Mouse (Mus musculus): ENCODE results near the gene Ankrd27.

Ankrd27 gene

GRCm38 (mm10) chr7:35584068-35584785 is 1.8 kb upstream of the Ankrd27 start:
- DNase-seq (ENCODE audit: low spot score) = no peak

DNA sequence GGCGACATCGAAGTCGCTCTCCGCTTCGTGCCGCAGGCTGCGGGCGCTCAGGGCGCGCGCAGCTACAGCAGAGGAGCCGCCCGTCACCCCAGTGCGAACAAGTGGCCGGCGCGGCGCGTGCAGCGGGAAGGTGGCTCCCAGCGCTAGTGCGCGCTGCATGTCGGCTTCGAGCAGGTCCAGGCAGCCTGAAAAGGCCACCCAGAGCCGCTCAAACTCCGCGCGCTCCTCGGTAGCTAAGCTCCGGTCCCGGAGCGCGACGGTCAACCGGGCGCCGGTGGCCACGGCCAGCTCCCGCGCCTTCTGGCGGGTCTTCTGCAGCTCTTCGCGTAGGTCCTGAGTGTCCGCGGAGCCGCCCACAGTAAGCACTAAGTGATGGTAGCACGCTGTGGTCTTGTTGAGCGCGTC is 1.3 kb upstream of the Ankrd27 start:
- peak; percentile 60 for DNase-seq (ENCODE audit: low spot score)

GRCm38 (mm10) chr7:35585191-35586054 is 621 bp upstream of the Ankrd27 start, which contains the start of gene Rgs9bp:
Gene Rgs9bp (minus strand): TSS chr7:35585582.
- peak; percentile 61 for DNase-seq (ENCODE audit: low spot score)

- no peak for DNase-seq (ENCODE audit: low spot score)
Observed at GRCm38 (mm10) chr7:35586906-35587445, 932 bp downstream of the Ankrd27 start.

- no peak for DNase-seq (ENCODE audit: low spot score)
Observed at GRCm38 (mm10) chr7:35587728-35588127, 1.7 kb downstream of the Ankrd27 start.

- DNase-seq (ENCODE audit: low spot score) = no peak
Observed at GRCm38 (mm10) chr7:35588680-35589428, 2.8 kb downstream of the Ankrd27 start.

DNA sequence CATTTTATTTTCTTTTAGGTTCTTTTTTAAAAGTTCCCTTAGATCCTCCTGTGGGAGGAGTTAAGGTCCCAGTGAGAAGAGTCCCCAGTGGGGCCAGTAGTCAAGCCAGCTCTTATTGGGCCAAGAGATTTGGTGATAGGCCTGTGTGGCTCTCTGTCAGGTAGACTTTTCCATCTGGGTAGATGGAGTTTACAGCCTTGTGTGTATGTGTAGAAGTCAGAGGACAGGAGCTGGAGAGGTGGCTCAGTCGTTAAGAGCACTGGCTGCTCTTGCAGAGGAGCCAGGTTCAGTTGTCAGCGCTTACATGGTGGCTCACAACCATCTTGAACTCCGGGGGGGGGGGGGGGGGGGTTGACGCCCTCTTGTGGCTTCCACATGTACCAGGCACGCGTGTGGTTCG is 3.4 kb downstream of the Ankrd27 start:
- no peak for DNase-seq (ENCODE audit: low spot score)

- DNase-seq (ENCODE audit: low spot score) = no peak
Observed at GRCm38 (mm10) chr7:35590731-35591191, 4.7 kb downstream of the Ankrd27 start.

DNA sequence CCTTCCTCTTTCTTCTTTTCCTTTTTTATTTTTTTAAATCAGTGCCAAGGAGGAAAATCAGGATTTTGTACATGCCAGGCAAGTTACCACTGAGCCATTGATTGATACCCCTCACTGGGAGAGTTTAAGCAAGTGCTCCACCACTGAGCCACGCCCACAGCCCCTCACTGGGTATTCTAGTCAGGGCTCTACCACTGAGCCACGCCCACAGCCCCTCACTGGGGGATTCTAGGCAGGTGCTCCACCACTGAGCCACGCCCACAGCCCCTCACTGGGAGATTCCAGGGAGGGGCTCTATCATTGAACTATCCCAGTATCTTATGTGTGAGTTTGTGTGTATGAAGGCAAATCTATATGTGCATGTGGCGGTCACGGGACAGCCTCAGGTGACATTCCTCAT is 8.3 kb downstream of the Ankrd27 start:
- DNase-seq (ENCODE audit: low spot score) = no peak

DNA sequence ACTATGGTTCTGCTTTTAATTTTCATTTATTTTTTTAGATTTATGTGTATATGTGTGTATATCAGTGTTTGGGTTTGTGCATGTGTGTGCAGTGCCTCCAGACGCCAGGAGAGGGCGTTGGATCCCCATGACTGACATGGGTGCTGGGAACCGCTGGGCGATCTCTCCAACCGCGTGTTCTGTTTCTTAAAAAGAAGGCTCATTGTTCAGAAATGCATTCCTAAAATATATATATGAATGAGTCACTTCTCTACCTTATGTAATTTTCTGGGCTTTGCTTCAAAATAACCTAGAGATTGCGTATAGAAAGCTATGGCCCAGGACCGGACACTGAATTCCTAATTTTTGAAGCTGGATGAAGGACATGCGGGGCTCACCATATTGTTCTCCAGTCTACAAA is 13.4 kb downstream of the Ankrd27 start:
- DNase-seq (ENCODE audit: low spot score) = no peak

DNA sequence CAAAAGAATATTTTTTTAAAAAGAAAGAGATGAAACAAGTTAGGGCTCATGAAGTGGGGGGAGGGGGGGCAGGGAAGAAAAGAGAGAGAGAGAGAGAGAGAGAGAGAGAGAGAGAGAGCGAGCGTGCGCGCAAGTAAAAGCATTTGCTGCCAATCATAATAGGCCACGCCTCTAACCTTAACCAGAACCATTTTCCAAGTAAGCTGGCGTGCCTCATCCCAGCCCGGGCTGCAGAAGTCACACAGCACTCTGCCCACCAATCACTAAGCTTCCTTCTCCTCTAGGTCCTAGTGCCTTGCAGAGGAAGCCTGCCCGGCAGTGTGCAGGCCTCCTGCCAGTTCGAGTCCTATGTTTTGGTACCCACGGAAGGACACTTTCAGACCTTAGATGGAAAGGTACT is 14.0 kb downstream of the Ankrd27 start:
- DNase-seq (ENCODE audit: low spot score) = no peak

GRCm38 (mm10) chr7:35601106-35601505 is 15.1 kb downstream of the Ankrd27 start:
- DNase-seq (ENCODE audit: low spot score) = no peak

DNA sequence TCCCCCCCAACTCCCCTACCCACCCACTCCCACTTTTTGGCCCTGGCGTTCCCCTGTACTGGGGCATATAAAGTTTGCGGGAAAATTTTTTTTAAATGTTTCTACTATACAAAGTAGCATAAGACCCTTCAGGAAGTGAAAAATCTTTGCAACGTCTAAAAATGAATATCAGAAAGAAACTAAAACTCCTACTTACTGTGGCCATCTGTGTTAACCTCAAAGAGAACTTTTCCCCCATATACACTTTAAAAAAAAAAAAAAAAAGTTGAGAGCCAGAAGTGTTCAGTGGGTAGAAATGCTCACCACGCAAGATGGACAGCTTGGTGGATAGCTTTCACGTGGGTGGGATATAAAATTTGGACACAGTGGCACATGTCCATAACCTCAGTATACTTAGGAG is 16.7 kb downstream of the Ankrd27 start:
- no peak for DNase-seq (ENCODE audit: low spot score)

DNA sequence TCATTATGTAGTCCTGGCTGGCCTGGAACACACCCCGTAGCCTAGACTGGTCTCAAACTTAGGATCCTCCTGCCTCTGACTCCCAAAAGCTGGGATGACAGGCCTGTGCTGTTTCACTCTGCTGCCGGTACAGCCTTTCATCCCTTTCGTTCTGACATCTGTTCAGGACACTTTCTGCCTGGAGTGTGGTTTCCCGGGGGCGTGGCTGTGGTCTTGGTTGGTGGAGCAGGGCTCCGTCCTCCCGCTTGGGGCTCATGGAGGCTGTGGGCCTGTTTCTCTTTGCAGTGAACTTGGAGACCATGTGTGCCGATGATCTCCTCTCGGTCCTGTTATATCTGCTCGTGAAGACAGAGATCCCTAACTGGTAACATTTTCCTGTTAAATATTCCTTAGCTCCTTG is 20.8 kb downstream of the Ankrd27 start:
- DNase-seq (ENCODE audit: low spot score) = no peak

GRCm38 (mm10) chr7:35609245-35609644 is 23.2 kb downstream of the Ankrd27 start:
- DNase-seq (ENCODE audit: low spot score) = no peak

GRCm38 (mm10) chr7:35617513-35617912 is 31.5 kb downstream of the Ankrd27 start:
- DNase-seq (ENCODE audit: low spot score) = no peak

DNA sequence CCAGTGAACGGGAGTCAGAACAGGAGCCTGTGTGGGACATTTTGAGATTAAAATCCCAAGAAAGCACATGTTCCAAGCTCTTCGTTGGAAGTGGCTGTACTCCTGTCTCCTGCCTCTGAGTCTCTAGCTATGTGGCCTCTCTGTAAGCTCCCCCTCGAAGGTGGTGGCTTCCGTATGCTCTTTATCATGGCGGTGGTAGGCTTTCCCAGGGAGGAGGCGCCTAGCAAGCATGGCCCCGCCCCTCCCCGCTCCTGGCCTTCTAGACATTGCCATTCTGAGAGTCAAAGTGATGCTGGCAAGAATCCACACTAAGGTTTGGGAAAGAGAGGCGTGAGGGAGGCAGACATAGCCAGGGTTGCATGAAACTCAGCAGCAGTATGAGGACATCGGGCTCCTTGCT is 36.6 kb downstream of the Ankrd27 start:
- DNase-seq (ENCODE audit: low spot score) = no peak

DNA sequence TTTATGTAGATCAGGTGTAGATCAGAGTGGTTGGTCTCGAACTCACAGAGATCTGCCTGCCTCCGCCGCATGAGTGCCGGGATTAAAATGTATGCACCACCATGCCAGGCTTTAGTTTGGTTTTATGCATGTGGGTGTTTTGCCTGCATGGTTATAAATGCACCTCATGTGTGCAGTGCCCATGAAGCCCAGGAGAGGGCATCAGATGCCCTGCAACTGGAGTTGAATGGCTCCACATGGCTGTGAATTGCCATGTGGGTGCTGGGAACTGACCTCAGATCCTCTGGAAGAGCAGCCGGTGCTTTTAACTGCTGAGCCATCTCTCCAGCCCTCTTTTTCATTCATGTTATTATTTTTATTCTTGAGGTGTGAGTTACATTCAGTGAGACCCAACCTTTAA is 40.0 kb downstream of the Ankrd27 start:
- DNase-seq (ENCODE audit: low spot score) = no peak

DNA sequence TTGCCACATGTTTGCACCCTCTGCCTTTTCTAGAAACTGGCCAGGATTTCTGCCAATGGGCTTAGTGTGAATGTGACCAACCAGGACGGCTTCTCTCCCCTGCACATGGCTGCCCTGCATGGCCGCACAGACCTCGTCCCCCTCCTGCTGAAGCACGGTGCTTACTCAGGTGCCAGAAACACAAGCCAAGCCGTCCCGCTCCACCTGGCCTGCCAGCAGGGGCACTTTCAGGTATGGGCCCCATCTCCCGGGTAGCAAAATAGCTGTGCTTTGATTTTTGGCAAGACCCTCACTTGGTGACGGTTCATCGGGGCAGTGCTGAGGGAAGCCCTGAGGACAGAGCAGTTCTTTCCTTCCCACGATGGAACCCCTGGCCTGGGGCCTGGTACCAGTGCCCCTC is 41.3 kb downstream of the Ankrd27 start:
- no peak for DNase-seq (ENCODE audit: low spot score)

DNA sequence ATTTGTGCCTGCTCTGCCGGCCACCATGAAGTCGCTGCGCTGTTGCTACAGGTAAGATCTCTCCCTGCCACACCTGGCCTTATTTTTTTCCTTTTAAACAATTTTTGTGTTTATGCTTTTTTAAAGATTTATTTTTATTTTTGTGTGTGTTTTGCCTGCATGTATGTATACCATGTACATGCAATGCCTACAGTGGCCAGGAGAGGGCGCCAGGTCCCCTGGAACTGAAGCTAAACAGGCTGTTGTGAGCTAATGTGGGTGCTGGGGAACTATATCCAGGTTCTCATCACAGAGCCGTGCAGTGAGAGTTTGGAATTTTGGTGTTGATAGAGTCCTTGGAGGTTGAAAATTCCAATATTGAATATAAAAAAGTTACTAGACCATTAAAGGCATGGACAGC is 42.5 kb downstream of the Ankrd27 start:
- peak; percentile 69 for DNase-seq (ENCODE audit: low spot score)

- DNase-seq (ENCODE audit: low spot score) = peak; percentile 67
Observed at GRCm38 (mm10) chr7:35636229-35636628, 50.2 kb downstream of the Ankrd27 start.

- no peak for DNase-seq (ENCODE audit: low spot score)
Observed at GRCm38 (mm10) chr7:35636874-35637273, 50.8 kb downstream of the Ankrd27 start.

Data from testis, postnatal 10 days (tissue).